Comparison of ENCODE assay signal across 13 mouse cellular contexts in the genomic region with DNA sequence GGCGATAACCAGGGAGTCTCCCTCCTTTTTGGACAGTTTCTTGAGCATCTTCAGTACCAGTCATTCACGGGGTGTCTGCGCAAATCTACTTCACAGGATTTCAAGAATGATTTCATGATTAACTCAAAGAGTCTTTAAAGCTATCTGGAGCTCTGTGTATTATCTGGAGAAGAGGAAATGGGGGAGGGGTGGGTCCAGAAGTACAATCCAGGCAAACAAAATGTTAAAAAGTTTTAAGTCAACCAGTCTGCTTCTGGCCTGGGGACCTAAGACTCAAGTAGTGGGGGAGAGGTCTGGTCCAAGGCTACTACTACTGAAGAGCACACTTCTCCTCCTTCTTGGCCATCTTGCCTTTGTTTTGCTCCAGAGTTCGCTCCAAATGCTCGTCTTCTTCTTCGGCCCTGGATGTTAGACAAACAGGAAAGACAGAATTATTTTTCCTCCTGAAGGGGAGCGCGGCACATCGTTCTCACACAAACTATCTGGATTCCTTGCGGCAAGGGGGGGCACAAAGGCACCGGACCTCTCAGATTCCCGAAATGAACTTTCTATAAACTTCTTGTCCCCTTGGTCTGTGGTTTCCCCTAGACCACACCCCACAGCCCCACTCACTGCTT. TPM values are rescaled to one million over a fixed set of nuclear protein-coding genes. Genes with fewer than 3 reads are reported as not detected.
A peak's percentile ranks its signal among the peaks of the same experiment; 100 is the strongest.
DNase-seq lines count a peak whose midpoint lies in the region; ATAC-seq and TF ChIP-seq lines count a peak whose summit lies in the region.
"Had no signal": no experiment of that assay in that cellular context is flagged by ENCODE, and none has a peak within 500 bp of the region (broad histone marks: within the 10 kb centered on the region; RNA-seq: fewer than 3 reads in every experiment).

No protein-coding gene starts in this region.

- H3K9ac ChIP-seq in forebrain, embryonic 16.5 days (replicated peaks; ENCODE audit: low read depth, low read length) = peak overlapping the region; percentile 47
- peak overlapping the region; percentile 97 for H3K9ac ChIP-seq in midbrain, embryonic 11.5 days (ENCODE audit: low read length)

- peak; percentile 10 for DNase-seq in heart, adult 11 months
- DNase-seq in heart, postnatal 10 days = no peak
- peak; percentile 42 for DNase-seq in brain, embryonic 14.5 days (ENCODE audit: low read depth)
- DNase-seq in midbrain, embryonic 11.5 days (ENCODE audit: low spot score, missing footprints) = peak; percentile 94
- no peak for DNase-seq in layer of hippocampus, postnatal 10 days (ENCODE audit: low spot score in 2 of 2)
- no peak for DNase-seq in layer of hippocampus, adult 8-10 months (ENCODE audit: low spot score in 2 of 2)
- no peak for DNase-seq in adrenal gland, adult 2 months

- no peaks in the 10 kb centered on the region for H3K36me3 ChIP-seq in forebrain, embryonic 16.5 days (ENCODE audit: control insufficient read depth, insufficient read depth)
- H3K36me3 ChIP-seq in midbrain, embryonic 11.5 days (ENCODE audit: control insufficient read depth, insufficient read depth, low read length) = no peaks in the 10 kb centered on the region

- peaks cover 31% of the 10 kb centered on the region for H3K4me1 ChIP-seq in forebrain, embryonic 16.5 days (replicated peaks; ENCODE audit: control insufficient read depth, insufficient read depth, low read length)
- H3K4me1 ChIP-seq in midbrain, embryonic 11.5 days (ENCODE audit: control insufficient read depth, insufficient read depth, low read length) = peaks cover 46% of the 10 kb centered on the region

- no peaks in the 10 kb centered on the region for H3K9me3 ChIP-seq in forebrain, embryonic 16.5 days (ENCODE audit: control insufficient read depth, low read length)
- no peaks in the 10 kb centered on the region for H3K9me3 ChIP-seq in midbrain, embryonic 11.5 days (ENCODE audit: control insufficient read depth, low read length)

- peak overlapping the region; percentile 12 for H3K4me3 ChIP-seq in forebrain, embryonic 16.5 days (replicated peaks; ENCODE audit: low read length)
- peak overlapping the region; percentile 89 for H3K4me3 ChIP-seq in midbrain, embryonic 11.5 days (ENCODE audit: low read depth, low read length)
- H3K4me3 ChIP-seq: left cerebral cortex, adult 2 months had no signal

- no peak for TF ChIP-seq CTCF in brain, embryonic 14.5 days (IDR thresholded peaks at IDR 0.05; ENCODE audit: borderline replicate concordance, extremely low read depth, insufficient read depth, insufficient read length)

- 16% methylated on average over 12 of the region's 12 CpGs for WGBS in forebrain, embryonic 16.5 days
- 2% methylated on average over 12 of the region's 12 CpGs for WGBS in midbrain, embryonic 11.5 days

- H3K27me3 ChIP-seq in forebrain, embryonic 16.5 days (replicated peaks; ENCODE audit: control insufficient read depth, insufficient read depth, low read length) = peaks cover 19% of the 10 kb centered on the region
- no peaks in the 10 kb centered on the region; the same call in 1 of the 2 replicates for H3K27me3 ChIP-seq in midbrain, embryonic 11.5 days (ENCODE audit: control insufficient read depth, insufficient read depth, low read length)

- no peak for ATAC-seq in forebrain, embryonic 16.5 days
- no peak for ATAC-seq in midbrain, embryonic 11.5 days (ENCODE audit: low FRiP score)

- no peak for TF ChIP-seq POLR2A in brain, embryonic 14.5 days (IDR thresholded peaks at IDR 0.05; ENCODE audit: borderline replicate concordance, extremely low read depth, insufficient read depth, insufficient read length, poor library complexity, severe bottlenecking)

- intact Hi-C loops in heart, postnatal 10 days (cut with DNase I) = no loop called here

- peak overlapping the region; percentile 40 for H3K4me2 ChIP-seq in forebrain, embryonic 16.5 days (ENCODE audit: low read length)
- H3K4me2 ChIP-seq in midbrain, embryonic 11.5 days = peak overlapping the region; percentile 81

- H3K27ac ChIP-seq in forebrain, embryonic 16.5 days (ENCODE audit: low read length) = peak overlapping the region; percentile 88
- peak overlapping the region; percentile 91 for H3K27ac ChIP-seq in midbrain, embryonic 11.5 days (ENCODE audit: low read depth, low read length)
- H3K27ac ChIP-seq: left cerebral cortex, adult 2 months had no signal

RNA-seq across cellular contexts. Expression of gene Otx1, which starts 3.9 kb away (rescaled TPM):
- total RNA-seq in heart, postnatal 10 days (2021) = not detected
- 18.5 and 18.8 TPM in 2 replicates for polyA plus RNA-seq in brain, embryonic 14.5 days (2012; rRNA removed)
- 9.3 and 9.5 TPM in 2 replicates for polyA plus RNA-seq in forebrain, embryonic 16.5 days (2015; fragmentation: Nextera tagmentation; extraction: Ambion mirVana)
- 40.6 and 43.7 TPM in 2 replicates for polyA plus RNA-seq in midbrain, embryonic 11.5 days (2014; fragmentation: Nextera tagmentation; extraction: Ambion mirVana)
- total RNA-seq in layer of hippocampus, postnatal 10 days (2021) = 1 to 10 TPM; 4.8 to 5.3 TPM
- total RNA-seq in layer of hippocampus, adult 8-10 months (2022) = 1 to 10 TPM; 2.7 to 5.5 (median 3.5) TPM
- total RNA-seq in adrenal gland, adult 2 months (2021) = not detected
- polyA plus RNA-seq in adrenal gland, adult 2 months (2012; rRNA removed) = not detected in 2 replicates
- total RNA-seq: gastrocnemius, adult 18-20 months; monocyte, adult 5-6 weeks had no signal
- polyA plus RNA-seq: kidney, embryonic 14.5 days; spleen, adult 2 months had no signal

Comparison
In these comparisons a context has a peak if more than half of its experiments do, and no peak if none do; other contexts are left out.
1. DNase-seq: peak in heart, adult 11 months (single experiment), brain, embryonic 14.5 days (single experiment) and midbrain, embryonic 11.5 days (single experiment); none in heart, postnatal 10 days (0 of 2), layer of hippocampus, postnatal 10 days (0 of 2), layer of hippocampus, adult 8-10 months (0 of 2) and adrenal gland, adult 2 months (single experiment).